Mouse (Mus musculus) stomach, postnatal 0 days (tissue): ENCODE data around the gene Nipa2.

Experiments
- CTCF ChIP-seq: IDR thresholded peaks from 2 replicates; pipeline ENCODE4 v1.5.1; 2016; ENCODE audit warnings: antibody characterized with exemption, low read depth, mild to moderate bottlenecking, moderate library complexity
- EP300 ChIP-seq: optimal IDR thresholded peaks from 2 replicates; pipeline ENCODE3; 2016; ENCODE audit warnings: antibody characterized with exemption

- TF ChIP-seq CTCF (no peak), EP300 (no peak)
Measured at GRCm38 (mm10) chr7:55935025-55935424, 27.3 kb downstream of the Nipa2 start.
